Mouse (Mus musculus): ENCODE data around the gene Wdr66.
"Not testable (repeated sequence)": the region's sequence is repeated elsewhere in the genome, so short reads cannot be mapped to it uniquely, and the experiment has no call there.

Gene Wdr66

DNA sequence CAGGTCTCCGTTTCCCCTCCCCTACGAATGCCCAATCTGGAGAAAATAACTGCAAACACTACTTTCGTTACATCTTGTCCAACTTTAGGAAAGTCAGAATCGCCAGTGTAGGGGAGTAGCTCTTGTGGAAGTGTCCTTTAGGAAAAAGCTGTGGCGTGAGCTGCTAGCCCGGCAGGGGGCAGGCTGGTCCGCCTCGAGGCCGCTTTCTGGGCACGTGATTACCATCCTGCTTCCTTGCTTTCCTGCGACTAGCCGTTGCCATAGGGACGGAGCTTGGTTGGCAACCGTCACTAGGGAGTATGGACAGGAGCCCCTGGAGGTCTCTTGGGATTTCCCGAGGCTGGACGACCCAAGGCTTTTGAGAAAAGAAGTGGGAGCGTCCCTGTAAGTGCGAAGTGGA lies at the start of gene Wdr66:
TSS of gene Wdr66 (plus strand) at position 269 of the 400 bp plus-strand sequence.
- DNase-seq (ENCODE audit: low read depth) = peak; percentile 75

DNA sequence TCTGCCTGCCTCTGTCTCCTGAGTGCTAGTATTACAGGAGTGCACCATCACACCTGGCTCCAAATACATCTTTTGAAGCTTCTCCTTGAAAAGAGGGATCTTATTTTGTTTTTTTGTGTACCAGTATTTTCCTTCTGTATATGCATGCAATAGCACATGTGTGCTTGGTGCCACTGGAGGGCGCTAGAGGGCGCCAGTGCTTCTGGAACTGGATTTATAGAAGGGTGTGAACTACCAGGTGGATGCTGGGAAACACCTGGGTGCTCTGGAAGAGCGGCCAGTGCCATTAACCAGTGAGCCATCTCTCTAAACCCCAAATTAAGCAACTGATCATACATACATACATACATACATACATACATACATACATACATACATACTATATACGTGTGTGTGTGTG lies 49.1 kb upstream of the Wdr66 start:
- DNase-seq (ENCODE audit: low read depth) = not testable (repeated sequence)

DNA sequence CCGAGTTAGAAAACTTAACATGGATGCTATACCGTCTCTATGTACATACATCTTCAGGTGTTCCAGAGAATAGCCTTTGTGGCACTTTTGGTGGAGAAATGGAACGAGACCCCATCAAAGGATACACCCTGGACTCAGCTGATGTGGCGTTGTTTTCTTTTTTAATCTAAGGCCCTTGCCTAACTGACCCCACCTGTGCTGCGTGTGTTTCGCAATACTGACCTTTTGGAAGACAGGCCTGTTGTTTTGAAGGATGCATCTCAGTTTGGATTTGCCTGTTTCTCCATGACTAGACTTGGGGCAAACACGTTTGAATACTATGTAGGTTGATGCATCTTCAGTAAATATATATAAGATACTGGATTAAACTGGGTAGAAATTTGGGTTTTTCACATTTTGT lies 48.3 kb upstream of the Wdr66 start:
- DNase-seq (ENCODE audit: low read depth) = not testable (repeated sequence)

DNA sequence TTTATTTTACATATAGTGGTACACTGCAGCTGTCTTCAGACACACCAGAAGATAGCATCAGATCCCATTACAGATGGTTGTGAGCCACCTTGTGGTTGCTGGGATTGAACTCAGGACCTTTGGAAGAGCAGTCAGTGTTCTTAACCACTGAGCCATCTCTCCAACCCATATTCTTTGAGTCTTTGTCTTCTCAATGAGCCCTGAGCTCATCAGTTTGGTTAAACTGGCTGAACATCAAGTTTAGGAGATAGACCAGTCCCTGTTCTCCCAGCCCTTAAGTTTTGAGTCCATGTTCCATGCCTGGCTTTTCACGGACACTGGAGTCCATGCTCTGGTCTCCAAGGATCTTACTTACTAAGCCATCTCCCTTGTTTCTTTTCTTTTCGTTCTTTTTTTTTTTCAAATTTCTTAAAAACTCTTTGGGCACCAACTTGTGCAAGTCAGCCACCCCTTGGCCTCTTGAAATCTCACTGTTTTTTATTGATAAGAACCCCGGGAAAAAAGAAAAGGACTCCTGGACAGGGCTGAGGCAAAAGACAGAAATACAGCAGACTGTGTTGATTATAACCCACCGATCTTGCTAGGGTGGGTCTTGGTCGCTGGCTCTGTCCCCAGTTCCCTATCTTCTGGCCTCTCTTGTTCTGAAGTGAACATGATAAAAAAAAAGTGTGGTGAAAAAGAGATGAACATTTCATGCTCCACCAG lies 29.4 kb upstream of the Wdr66 start:
- not testable (repeated sequence) for DNase-seq (ENCODE audit: low read depth)

DNA sequence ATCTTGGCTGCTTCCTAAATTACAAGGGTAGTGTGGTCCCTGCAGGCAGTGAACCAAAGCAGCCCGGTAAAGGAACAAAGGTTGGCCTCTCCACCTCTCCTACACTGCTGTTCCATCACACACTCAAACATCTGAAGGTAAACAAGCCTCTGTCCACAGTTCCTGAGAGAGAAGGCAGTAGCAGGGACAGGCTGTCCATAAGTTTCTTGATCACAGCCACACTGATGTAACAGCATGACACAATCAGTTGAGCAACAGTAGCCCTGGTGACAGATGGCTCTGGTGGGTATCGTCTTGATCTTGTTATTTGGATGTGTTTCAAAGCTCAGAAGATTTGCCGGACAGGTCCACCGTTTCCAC lies 28.9 kb upstream of the Wdr66 start:
- no peak for DNase-seq (ENCODE audit: low read depth)

DNA sequence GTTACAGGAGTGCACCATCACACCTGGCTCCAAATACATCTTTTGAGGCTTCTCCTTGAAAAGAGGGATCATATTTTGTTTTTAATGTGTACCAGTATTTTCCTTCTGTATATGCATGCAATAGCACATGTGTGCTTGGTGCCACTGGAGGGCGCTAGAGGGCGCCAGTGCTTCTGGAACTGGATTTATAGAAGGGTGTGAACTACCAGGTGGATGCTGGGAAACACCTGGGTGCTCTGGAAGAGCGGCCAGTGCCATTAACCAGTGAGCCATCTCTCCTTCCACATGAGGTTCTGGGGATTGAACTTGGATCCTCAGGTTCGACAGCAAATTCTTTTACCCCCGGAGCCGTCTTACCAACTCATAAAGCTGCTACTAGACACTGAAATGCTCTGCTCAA lies 28.0 kb upstream of the Wdr66 start:
- DNase-seq (ENCODE audit: low read depth) = not testable (repeated sequence)

DNA sequence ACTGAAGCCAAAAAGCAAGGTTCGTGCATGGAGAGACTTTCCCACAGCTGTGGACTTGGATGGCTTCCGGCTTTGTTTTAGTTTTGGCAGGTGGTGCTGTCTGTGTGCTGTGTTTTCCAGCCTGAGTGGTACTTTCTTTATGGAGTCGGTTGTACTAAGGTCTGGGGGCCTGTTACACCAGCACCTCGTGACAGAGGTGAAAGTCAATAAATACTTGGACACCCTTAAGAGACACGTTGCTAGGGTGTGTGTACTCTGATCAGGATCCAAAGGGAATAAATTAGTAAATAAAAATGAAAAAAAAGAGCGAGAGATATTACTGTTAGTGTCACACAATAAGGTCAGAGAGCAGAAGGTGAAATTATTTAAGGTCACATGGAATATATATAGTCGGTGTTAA lies 25.1 kb upstream of the Wdr66 start:
- DNase-seq (ENCODE audit: low read depth) = no peak

DNA sequence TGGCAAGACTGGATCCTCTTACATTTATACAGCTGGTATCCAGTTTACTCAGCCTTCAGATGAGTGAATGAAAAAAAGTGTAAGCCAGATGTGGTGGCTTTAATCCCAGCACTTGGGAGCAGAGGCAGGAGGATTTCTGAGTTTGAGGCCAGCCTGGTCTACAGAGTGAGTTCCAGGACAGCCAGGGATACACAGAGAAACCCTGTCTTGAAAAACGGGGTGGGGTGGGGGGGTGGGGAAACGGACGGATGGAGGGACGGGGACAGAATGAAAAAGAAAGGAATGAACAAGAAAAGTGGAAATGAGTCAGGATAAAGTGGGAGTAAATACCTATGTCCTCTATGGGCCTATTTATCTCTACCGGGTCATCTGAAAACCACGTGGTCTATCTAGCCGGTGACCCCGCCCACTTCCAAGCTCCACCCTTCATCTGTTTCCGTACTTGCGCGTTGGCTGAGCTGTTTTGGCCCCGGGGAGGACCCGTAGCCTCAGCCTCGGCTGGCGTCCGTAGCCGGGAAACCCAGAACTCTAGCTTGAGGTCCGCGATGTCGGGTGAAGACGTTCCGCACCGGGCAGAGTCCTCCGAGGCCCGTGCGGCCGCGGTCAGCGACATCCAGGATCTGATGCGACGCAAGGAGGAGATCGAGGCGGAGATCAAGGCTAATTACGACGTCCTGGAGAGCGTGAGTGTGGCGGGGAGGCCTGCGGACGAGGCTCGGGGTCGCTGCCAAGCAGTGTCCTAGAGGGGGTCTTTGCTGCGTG lies 24.0 kb upstream of the Wdr66 start:
- peak; percentile 86 for DNase-seq (ENCODE audit: low read depth)

DNA sequence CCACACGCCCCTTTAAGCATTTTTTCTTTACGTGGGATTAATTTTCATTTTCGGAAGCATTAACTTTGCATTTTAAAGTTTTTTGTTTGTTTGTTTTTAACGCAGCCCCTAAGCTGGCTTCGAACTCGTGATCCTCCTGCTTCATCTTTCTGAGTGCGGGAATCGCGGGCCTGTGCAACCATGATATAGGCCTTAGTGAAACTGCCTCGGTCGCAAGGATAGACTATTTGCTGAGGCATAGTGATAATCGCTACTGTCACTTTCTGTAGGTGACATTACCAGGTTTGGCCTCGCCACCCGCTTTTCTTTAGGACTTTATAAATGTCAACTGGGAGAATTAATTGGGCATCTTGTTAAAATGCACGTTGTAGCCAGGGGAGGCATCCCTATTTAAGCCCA lies 23.4 kb upstream of the Wdr66 start:
- DNase-seq (ENCODE audit: low read depth) = no peak

DNA sequence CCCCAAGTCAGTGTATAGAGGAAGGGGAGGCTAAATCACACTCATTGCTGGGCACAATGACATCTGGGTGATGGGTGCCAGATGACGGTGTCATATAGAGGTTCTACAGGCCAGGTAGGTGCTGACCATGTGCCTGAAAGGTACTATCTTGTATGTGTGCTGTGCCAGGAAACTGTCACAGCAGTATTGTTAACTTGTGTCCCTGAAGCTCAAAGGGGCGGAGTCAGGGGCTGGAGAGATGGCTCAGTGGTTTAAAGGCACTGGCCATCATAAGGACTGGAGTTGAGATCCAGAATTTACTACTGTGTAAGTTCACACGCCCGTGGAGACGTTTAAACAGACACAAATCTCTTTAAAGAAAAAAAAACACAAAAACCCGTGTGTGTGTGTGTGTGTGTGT lies 22.6 kb upstream of the Wdr66 start:
- no peak for DNase-seq (ENCODE audit: low read depth)

DNA sequence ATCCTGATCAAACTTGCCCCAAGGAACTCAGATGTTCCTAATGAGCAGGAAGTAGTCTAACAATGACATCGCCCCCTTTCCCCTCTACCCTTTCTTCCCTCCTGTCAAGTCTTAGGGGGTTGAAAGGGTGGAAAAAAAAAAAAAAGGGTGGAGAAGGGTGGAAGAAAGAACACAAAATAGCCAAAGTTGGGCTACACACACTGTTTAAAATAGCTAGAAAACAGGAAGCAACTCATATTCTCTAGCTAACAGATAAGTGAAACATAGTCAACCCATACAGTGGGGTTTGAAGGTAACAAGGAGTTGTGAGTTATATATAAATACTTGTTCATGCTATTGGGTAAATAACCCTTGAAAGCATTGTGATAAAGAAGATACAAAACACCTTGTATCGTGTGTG lies 19.7 kb upstream of the Wdr66 start:
- no peak for DNase-seq (ENCODE audit: low read depth)

DNA sequence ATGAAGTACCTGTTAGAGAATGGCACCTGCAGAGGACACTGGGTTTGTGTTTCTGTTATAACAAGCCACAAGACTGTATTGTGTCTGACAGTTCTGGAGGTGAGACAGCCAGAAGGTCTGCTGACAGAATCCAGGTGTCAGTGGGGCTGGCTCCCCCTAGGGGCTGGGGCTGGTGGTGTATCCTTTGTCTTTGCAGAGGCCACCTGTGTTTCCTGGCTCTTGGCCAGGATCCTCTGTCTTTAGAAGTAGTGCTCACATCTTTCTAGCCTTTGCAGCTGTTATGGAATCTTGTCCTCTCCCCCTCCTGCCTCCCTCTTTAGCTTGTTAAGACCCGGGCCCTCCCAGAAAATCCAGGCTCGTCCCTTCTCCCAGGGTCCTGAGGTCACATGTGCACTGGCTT lies 16.2 kb upstream of the Wdr66 start:
- peak; percentile 12 for DNase-seq (ENCODE audit: low read depth)

DNA sequence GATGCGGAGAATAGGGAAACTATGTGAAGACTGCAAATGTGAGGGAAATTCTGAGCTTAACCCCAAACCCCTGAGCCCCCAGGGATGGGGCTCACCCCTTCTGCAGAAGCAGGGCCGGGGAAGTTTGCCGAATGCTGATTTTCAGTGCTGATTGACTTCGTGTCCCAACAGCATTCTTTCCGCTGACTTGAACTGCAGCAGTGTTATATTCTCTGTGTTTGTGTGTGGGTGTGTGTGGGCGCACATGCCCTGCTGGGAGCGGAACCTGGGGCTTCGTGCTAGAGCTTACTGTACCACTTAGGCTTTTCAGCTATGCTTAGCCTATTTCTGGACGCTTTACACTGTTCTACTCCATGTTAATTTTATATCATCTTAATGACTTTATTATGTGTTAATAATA lies 15.5 kb upstream of the Wdr66 start:
- no peak for DNase-seq (ENCODE audit: low read depth)

DNA sequence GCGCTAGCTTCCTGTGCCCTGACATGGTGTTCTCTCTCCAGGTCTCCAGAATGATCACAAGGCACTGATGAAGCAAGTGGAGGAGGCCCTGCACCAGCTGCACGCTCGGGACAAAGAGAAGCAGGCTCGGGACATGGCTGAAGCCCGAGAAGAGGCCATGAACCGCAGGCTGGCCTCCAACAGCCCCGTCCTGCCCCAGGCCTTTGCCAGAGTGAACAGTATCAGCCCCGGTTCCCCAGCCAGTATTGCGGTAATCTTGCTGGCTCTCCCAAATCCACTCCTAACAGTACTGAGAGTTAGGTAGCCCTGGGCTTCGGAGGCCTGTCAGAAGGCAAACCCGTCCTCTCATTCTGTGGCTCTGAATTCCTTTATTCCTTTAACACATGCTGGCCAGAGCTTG lies 12.4 kb upstream of the Wdr66 start:
- DNase-seq (ENCODE audit: low read depth) = no peak

DNA sequence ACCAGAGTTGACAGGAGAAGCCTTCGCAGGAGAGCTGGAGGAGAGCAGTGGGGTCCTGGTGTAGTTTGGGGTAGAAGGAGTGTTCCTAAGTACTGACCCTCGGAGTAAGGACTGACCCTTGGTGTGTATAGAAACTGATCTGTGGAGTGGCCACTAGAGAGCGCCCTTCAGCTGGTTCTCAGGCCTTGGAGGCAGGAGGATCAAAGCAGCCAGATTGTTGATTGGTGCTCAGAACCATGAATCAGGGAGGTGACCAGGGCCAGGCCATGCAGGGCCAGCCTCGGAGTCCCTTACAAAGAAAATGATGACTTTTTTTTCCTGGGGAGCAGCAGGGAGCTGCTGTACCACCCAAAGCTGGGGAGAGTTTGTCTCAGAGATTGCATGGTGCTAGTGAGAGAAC lies 6.4 kb upstream of the Wdr66 start:
- DNase-seq (ENCODE audit: low read depth) = peak; percentile 32

DNA sequence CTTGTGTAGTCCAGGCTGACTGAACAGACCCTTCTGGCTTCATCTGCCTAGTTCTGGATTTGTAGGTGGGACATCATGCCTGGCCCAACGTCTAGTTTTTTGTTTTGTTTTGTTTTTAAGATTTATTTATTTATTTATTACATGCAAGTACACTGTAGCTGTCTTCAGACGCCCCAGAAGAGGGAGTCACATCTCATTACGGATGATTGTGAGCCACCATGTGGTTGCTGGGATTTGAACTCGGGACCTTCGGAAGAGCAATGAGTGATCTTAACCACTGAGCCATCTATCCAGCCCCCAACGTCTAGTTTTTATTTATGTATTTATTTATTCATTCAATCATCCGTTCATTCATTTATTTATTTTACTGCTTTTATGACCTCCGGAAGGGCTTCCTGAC lies 512 bp upstream of the Wdr66 start:
- no peak for DNase-seq (ENCODE audit: low read depth)

DNA sequence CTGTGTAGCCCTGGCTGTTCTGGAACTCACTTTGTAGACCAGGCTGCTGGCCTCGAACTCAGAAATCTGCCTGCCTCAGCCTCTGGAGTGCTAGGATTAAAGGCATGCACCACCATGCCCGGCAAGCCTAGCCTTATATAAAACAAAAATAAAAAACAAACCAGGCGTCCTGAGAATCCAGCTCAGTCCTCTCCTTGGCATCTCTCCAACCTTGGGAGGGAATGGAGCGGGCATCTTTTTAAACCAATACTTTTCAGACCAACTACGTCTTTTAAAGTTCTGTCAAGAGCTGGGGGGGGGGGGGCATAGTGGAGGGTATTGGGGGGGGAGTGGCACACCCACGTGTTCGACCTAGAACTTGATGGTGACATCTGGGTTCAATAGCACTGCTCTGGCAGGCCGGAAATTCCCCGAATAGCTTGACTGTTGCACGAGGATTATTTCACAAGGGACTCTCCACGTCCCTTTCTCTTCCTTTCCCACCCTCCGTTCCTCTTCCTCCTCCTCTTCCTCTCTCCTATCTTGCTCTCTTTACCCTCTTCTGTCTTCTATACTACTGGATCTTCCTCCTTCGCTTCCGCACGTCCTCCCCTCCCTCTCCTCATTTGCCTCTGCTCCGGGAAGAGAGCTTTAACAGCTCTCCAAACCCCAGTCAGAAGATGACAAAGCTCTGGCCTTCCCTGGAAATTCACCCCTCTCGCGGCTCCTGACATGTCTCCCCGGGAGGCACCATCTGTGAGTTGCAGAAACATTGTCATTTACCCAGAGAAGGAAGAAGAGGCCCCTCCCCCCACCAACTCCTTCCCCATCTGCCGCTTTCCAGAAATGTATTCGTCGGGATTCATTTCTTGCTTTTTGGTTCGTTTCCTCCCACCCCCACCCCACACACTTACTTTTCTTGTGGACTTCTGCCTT lies 5.2 kb downstream of the Wdr66 start:
- peak; percentile 32 for DNase-seq (ENCODE audit: low read depth)

DNA sequence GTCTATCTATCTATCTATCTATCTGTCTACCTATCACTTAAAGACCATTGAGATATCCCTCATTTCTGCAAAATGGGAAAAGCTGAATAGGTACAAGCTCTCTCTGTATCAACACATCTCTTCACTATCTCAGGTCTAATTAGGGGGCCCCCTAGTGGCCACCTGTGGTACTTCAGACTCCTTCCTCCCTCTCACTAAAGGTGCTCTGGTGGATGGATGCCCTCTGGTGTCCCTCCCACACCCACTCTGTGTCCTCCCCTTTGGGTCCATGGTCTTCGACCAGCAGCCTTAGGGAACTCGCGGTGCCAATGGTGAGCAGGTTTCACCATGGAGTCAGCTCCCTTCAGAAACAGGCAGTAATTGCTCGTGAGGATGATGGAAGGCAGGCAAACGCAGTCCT lies 7.1 kb downstream of the Wdr66 start:
- DNase-seq (ENCODE audit: low read depth) = no peak

DNA sequence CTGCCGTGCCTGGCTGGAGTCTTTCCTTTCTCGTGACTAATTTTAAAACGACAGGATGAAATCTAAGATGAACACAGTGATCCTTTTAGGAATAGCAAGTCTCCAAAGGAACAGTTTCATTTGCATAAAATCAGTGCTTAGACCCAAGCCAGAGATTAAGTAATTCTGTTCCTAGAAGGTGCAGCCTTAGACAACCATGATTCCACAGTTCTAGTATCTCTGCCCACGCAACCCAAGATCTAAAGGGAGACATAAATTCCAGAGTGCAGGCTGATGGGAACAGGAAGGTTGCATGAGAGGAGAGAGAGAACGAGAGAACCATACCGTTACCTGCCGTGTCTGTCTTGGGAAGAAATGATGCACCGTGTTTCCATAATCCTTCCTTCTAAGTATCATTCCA lies 8.8 kb downstream of the Wdr66 start:
- no peak for DNase-seq (ENCODE audit: low read depth)

DNA sequence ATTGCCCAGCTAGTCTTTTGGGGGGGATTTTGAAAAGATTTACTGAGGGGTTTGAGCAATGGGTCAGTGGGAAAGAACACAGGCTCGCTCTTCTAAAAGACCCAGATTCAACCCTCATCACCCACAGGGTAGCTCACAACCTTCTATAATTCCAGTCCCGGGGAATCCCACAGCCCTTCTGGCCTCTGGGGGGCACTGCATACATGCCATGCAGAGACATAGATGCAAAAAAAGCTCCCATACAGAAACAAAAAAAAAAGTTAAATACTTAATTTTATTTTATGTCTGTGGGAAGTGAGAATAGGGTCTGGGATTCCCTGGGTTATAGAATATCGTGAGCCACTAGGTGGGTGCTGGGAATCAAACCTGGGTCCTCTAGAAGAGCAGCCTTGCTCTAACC lies 15.0 kb downstream of the Wdr66 start:
- DNase-seq (ENCODE audit: low read depth) = no peak

DNA sequence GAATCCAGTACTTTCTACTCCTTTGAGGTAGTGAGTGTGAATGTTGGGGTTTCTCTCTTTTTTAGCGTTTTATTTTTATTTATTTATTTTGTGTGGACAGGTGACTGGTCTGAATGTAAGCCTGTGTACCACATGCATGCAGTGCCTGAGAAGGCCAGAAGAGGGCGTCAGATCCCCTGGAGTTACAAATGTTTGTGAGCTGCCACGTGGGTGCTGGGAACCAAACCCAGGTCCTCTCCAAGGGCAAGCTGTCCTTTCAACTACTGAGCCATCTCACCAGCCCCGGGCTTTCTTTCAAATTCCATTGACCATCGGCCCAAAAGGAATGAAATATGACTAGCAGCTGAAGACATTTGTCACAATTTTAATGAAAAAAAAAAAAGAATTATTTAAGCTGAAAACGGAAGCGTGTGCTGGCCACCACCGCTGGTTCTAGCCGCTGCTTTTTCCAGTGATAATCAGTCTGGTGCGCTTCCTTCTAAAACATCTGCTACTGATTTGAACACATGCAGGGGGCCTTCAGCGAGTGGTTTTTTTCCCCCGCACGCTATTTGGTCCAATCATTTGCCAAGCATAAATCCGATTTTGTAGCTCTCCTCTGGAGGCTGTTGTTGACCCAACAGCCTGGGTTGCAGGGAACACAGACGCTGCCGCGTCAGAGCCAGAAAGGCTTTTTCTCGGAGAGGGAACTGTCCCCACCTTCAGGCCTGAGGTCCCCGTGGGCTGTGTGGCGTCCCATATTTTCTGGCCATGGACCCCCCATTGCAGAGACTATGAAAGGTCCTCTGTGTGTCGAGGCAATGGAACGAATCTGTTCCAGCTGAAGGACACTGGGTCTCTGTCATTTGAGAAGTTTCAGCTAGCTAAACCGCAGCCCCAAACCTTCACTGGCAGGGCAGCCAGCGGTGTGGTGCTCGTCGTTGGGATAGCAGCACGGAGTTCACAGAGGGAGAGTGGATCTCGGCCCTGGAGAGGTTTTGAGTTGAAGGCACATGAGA lies 16.9 kb downstream of the Wdr66 start:
- no peak for DNase-seq (ENCODE audit: low read depth)

DNA sequence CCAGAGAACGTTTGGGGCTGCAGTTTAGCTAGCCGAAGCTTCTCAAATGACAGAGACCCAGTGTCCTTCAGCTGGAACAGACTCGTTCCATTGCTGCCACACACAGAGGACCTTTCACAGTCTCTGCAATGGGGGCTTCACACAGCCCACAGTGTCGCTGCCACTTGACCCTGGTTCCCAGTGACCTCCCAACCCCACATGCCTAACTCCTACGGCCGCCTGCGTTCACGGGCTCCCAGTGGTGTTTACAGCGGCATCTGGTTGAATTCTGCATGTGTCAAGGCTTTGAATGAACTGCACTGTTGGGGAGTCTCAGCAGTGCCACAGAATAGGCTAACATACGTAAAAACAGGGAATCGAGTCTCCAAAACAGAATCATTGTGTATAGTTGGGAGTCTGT lies 19.0 kb downstream of the Wdr66 start:
- no peak for DNase-seq (ENCODE audit: low read depth)
